ENCODE assay signal across 18 mouse cellular contexts in genomic region chr1:189947411-189947810, GRCm38 (mm10).
"Had no signal": no experiment of that assay in that cellular context is flagged by ENCODE, and none has a peak within 500 bp of the region (broad histone marks: within the 10 kb centered on the region; RNA-seq: fewer than 3 reads in every experiment).

No protein-coding gene starts in this region.

- H3K4me1 ChIP-seq: liver, embryonic 15.5 days; lung, embryonic 15.5 days; megakaryocyte, embryonic 14.5 days; midbrain, embryonic 12.5 days; neural tube, embryonic 12.5 days; stomach, embryonic 15.5 days had no signal

- H3K4me2 ChIP-seq: liver, embryonic 15.5 days; lung, embryonic 15.5 days; midbrain, embryonic 12.5 days; neural tube, embryonic 12.5 days; stomach, embryonic 15.5 days had no signal

- ATAC-seq: liver, postnatal 0 days; lung, postnatal 0 days had no signal

- H3K9me3 ChIP-seq: liver, embryonic 15.5 days; lung, embryonic 15.5 days; megakaryocyte, embryonic 14.5 days; midbrain, embryonic 12.5 days; neural tube, embryonic 12.5 days; stomach, embryonic 15.5 days had no signal

- H3K36me3 ChIP-seq: liver, embryonic 15.5 days; lung, embryonic 15.5 days; midbrain, embryonic 12.5 days; neural tube, embryonic 12.5 days; stomach, embryonic 15.5 days had no signal

- H3K4me3 ChIP-seq: liver, embryonic 15.5 days; lung, embryonic 15.5 days; megakaryocyte, embryonic 14.5 days; midbrain, embryonic 12.5 days; neural tube, embryonic 12.5 days; stomach, embryonic 15.5 days had no signal

- H3K27ac ChIP-seq: liver, embryonic 15.5 days; lung, embryonic 15.5 days; macrophage; midbrain, embryonic 12.5 days; neural tube, embryonic 12.5 days; stomach, embryonic 15.5 days; stomach, postnatal 0 days had no signal

- DNase-seq: liver, postnatal 0 days; lung, adult 2 months; lung, postnatal 14 days; lung, postnatal 36 days; midbrain, embryonic 14.5 days; right cerebral cortex, postnatal 14 days; thymus, adult 2 months; thymus, postnatal 25 days; thymus, postnatal 4 days had no signal

- H3K9ac ChIP-seq: liver, embryonic 15.5 days; liver, postnatal 0 days; lung, embryonic 15.5 days; midbrain, embryonic 12.5 days; neural tube, embryonic 12.5 days; stomach, embryonic 15.5 days had no signal

- H3K27me3 ChIP-seq: liver, embryonic 15.5 days; lung, embryonic 15.5 days; midbrain, embryonic 12.5 days; neural tube, embryonic 12.5 days; stomach, embryonic 15.5 days had no signal
